Mouse (Mus musculus): ENCODE measurements around the gene Gm20390.

Gene Gm20390

GRCm38 (mm10) chr11:93968005-93968847 lies at the start of gene Gm20390, which contains the start of gene Nme1:
Gene Gm20390, minus strand, starts transcription at chr11:93968293.
Gene Nme1, minus strand, starts transcription at chr11:93968521.
- peak; percentile 96 to 99 for DNase-seq (ENCODE audit: inconsistent age in 2 of 2, low spot score in 1 of 2)

DNA sequence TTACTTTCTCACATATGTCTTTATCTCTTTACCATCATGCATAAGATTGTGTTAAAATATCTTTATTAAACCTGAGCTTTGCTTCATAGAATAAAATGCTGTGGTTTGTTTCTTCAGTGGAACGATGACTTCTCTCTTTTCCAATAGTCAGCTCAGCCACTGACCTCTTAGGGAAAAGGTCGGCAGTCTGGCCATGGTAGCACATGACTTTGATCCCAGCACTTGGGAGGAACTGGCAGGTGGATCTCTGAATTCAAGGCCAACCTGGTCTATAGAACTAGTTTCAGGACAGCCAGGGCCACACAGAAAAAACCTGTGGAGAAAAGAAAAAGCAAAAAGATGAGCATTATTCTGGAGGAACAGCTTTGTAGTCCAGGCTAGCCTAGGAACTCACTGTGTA lies 35.3 kb upstream of the Gm20390 start:
- no peak for DNase-seq (ENCODE audit: inconsistent age in 2 of 2, low spot score in 1 of 2)

- DNase-seq (ENCODE audit: inconsistent age in 2 of 2, low spot score in 1 of 2), result peak in 1 of 2 experiments; percentile 41
These were observed 31.2 kb upstream of the Gm20390 start for GRCm38 (mm10) chr11:93999276-93999675.

DNA sequence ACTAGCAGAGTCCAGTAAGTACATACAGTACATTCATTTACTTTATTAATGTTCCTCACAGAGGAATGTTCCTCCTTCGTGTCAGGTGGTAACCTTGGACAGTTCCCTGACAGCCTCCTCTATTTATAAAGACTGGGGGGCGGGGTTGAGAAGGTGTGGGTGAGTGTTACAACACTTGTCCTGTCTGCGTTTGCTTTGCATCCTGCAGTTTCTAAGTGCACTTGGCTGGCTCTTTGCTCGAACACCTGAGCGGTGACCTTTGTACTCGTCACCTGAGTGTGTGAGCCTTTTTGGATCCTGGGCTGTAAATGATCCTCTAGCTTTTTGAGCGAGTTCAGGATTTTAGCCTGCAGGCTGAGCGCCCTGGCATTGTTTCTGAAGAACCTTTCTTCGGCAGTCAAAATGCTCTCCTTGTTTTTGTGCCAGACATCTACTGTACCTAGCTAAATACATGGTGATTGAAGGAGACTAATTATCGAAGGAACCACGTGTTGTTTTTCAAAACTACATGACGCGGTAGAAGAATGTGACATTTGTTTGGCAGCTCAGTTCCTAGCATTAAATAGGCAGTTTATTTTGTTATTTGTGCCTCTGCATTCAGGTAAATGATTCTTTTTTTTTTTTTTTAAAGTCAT lies 29.2 kb upstream of the Gm20390 start:
- peak; percentile 39 to 72 for DNase-seq (ENCODE audit: inconsistent age in 2 of 2, low spot score in 1 of 2)

- peak; percentile 65 to 85 for DNase-seq (ENCODE audit: inconsistent age in 2 of 2, low spot score in 1 of 2)
These were observed 28.4 kb upstream of the Gm20390 start for GRCm38 (mm10) chr11:93996306-93997140.

- peak; percentile 96 to 98 for DNase-seq (ENCODE audit: inconsistent age in 2 of 2, low spot score in 1 of 2)
These were observed 27.7 kb upstream of the Gm20390 start, which contains the start of gene Spag9 for GRCm38 (mm10) chr11:93995720-93996305. Gene Spag9, plus strand, starts transcription at chr11:93996091.

- peak; percentile 93 to 97 for DNase-seq (ENCODE audit: inconsistent age in 2 of 2, low spot score in 1 of 2)
These were observed 27.1 kb upstream of the Gm20390 start for GRCm38 (mm10) chr11:93995111-93995719.

DNA sequence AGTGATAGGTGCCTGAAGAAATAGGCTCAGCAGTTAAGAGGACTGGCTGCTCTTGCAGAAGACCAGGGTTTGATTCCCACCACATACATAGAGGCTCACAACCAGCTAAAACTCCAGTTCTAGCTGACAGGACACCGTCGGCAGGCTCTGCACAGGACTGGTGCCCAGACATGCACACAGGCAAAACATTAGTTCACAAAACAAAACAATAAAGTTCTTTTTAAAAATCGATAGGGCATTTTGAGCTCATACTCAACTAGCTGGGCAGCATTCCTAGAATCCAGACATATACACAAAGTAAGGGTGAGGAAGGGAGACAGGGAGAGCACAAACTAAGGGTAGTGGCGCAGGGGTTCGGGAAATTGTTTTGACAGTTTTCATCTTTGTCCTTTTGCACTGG lies 26.4 kb upstream of the Gm20390 start:
- peak in 1 of 2 experiments; percentile 66 for DNase-seq (ENCODE audit: inconsistent age in 2 of 2, low spot score in 1 of 2)

DNA sequence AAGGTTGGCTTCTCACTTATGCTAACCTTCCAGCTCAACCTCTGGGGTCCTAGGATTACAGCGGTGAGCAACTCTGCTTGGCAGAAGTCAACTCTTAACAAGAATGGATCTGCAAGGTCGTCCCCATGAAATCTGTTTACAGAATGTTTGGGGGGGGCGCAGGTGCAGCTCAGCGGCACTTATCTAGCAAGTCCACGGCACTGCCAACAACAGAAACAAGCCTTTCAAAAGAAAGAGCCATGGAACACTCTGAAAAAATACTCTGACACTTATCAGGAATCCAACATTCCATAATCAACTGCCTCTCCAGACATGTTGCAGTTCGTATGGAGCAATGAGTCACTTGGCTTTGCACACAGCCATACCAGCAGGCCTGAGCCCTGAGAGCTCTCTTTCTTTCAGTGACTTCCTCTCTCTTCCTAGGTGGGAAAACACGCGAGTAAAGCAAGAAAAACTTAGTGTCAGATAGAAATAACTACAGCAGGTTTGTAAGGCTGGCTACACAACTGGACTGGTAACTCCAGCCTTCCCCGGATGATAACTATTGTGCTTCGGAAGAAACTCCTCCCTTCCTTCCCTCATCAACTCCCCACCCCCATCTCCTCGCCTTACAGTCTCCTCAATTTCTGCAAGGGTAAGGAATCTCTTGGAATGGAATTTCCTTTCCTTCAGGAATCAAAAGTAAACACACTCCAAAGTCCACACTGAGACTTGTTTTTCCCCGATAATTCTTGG lies 20.4 kb upstream of the Gm20390 start:
- peak in 1 of 2 experiments; percentile 53 for DNase-seq (ENCODE audit: inconsistent age in 2 of 2, low spot score in 1 of 2)

- peak; percentile 35 to 76 for DNase-seq (ENCODE audit: inconsistent age in 2 of 2, low spot score in 1 of 2)
These were observed 19.7 kb upstream of the Gm20390 start for GRCm38 (mm10) chr11:93987625-93988327.

GRCm38 (mm10) chr11:93987026-93987425 lies 18.9 kb upstream of the Gm20390 start:
- no peak for DNase-seq (ENCODE audit: inconsistent age in 2 of 2, low spot score in 1 of 2)

DNA sequence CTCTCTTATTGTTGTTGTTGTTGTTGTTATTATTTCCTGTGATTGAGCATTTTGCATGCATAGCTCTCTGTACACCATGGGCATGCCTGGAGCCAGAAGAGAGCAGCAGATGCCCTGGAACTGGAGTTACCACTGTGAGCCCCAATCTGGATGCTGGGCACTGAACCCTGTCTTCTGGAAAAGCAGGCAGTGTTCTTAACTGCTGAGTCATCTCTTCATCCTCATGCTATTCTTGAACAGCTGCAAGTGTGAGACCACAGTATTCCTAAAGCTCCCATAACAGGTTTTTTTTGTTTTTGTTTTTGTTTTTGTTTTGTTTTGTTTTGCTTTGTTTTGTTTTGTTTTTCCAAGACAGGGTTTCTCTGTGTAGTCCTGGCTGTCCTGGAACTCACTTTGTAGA lies 18.2 kb upstream of the Gm20390 start:
- no peak for DNase-seq (ENCODE audit: inconsistent age in 2 of 2, low spot score in 1 of 2)

DNA sequence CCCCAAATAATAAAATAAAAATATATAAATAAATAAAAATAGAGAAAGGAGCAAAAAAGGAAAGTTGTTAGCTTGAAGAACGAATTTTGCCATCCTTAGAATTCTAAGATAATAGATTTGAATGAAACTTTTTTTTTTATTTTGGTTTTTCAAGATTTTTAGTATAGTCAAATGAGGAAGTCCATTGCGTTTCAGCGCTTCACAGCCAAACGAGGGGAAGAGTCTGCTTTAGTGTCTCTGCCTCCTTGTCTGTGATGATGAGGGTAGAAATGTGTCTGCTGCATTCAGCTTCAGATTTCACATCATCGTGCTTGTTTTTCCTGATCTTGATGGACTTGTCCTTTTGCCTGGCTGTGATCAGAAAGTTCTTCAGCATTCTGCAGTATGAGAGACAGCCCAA lies 17.2 kb upstream of the Gm20390 start:
- DNase-seq (ENCODE audit: inconsistent age in 2 of 2, low spot score in 1 of 2), result no peak

DNA sequence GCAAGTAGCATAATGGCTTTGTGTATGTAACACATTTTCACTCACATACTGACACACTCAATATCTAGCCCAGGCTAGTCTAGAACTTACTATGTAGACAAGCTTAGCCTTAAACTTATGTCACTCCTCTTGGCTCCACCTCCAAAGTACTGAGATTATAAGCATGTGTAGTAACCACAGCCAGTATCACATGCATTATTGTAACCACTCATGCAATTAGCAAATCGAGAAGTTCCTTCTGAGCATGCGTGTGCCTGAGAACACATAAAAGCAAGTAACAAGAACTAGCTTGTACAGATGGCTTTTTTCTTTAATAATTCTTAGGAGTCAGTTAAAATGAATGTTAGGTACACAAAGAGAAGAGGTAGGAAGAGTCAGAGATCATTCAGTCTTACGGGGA lies 16.5 kb upstream of the Gm20390 start:
- DNase-seq (ENCODE audit: inconsistent age in 2 of 2, low spot score in 1 of 2), result no peak

DNA sequence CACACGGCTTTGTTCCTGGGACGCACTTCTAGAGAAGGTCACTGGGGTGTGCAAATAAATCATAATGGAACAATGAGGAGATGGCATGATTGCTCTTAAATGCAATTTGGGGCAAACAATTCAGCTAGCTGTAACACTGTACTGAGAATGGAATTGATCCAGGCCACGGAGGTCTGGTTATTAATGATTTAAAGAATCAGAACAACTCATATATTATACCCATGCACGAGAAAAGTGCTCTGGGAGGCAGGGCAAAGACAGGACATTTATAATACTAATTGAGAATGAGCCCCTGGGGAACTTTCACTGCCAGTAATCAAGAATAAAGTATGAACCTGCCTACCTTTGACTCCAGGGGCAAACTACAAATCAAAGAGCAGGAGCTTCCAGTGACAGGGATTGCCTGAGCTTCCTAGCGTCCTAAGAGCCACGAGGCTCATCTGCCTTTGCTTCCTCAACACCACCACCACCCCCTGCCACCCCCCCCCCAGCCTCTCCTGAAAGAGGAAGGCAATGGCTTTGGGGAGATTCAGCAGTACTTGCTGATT lies 11.5 kb upstream of the Gm20390 start:
- no peak for DNase-seq (ENCODE audit: inconsistent age in 2 of 2, low spot score in 1 of 2)

DNA sequence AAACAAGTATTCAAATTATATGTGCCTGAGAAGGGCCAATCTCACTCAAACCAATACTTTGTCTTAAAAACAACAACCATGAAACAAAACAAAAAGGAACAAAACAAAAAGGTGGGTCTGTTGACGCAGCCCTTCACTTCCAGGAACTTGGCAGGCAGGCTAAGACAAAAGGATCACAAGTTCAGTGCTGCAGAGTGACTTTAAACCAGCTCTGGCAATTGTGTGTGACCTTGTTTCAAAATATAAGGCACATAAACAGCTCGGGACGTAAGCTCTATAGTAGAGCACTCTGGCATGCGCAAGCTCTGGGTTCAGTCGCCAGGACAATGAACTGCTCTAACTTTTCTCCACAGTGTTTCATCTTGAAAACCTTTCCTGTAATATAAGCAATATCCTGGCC lies 4.9 kb upstream of the Gm20390 start:
- DNase-seq (ENCODE audit: inconsistent age in 2 of 2, low spot score in 1 of 2), result no peak

- peak in 1 of 2 experiments; percentile 26 for DNase-seq (ENCODE audit: inconsistent age in 2 of 2, low spot score in 1 of 2)
These were observed 1.7 kb upstream of the Gm20390 start for GRCm38 (mm10) chr11:93969799-93970198.

GRCm38 (mm10) chr11:93969171-93969570 lies 1.1 kb upstream of the Gm20390 start:
- DNase-seq (ENCODE audit: inconsistent age in 2 of 2, low spot score in 1 of 2), result no peak

DNA sequence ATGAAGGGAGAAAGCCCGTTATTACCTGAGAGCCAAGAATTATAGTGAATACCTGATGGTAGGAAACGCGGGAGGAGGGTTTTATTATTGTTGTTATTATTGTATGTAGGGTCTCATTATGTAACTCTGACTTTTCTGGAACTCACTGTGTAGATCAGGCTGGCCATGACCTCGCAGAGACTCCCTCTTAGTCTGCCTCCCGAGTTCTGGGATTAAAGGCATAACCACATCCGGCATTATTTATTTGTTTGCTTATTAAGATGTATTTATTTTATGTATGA lies 695 bp upstream of the Gm20390 start:
- DNase-seq (ENCODE audit: inconsistent age in 2 of 2, low spot score in 1 of 2), result no peak

Measured in adrenal gland, adult (tissue).